In genomic region chr7:132568817-132569216, GRCm38 (mm10) we compare ENCODE assay signal across 13 mouse cellular contexts. TPM values are rescaled to one million over a fixed set of nuclear protein-coding genes. Genes with fewer than 3 reads are reported as not detected.
A peak's percentile ranks its signal among the peaks of the same experiment; 100 is the strongest.
DNase-seq lines count a peak whose midpoint lies in the region; ATAC-seq and TF ChIP-seq lines count a peak whose summit lies in the region.
"Had no signal": no experiment of that assay in that cellular context is flagged by ENCODE, and none has a peak within 500 bp of the region (broad histone marks: within the 10 kb centered on the region; RNA-seq: fewer than 3 reads in every experiment).

No protein-coding gene starts in this region.

- TF ChIP-seq EP300 in CH12.LX (IDR thresholded peaks at IDR 0.05; ENCODE audit: low read length), result no peak

- H3K9me3 ChIP-seq in CH12.LX (replicated peaks; ENCODE audit: low read length), result no peaks in the 10 kb centered on the region
- H3K9me3 ChIP-seq in forebrain, postnatal 0 days (ENCODE audit: low read length), result no peaks in the 10 kb centered on the region
- H3K9me3 ChIP-seq: liver, embryonic 15.5 days had no signal

- dilution Hi-C loops in CH12.LX (cut with MboI; ENCODE audit: extremely low pct_ligation_motif_present, extremely low pct_unique_long_range_greater_than_20kb, low sequenced_read_pairs), result no loop called here

- H3K4me3 ChIP-seq in CH12.LX (replicated peaks in 1 of 3; ENCODE audit: low read depth in 2 of 3, low read length in 2 of 3, poor library complexity in 1 of 3), result no peak overlapping the region
- H3K4me3 ChIP-seq in forebrain, postnatal 0 days (ENCODE audit: low read depth, low read length), result no peak overlapping the region
- H3K4me3 ChIP-seq in kidney, adult 2 months (ENCODE audit: insufficient read depth, low read depth, low read length), result no peak overlapping the region
- H3K4me3 ChIP-seq: liver, embryonic 15.5 days had no signal

- no peak for TF ChIP-seq CTCF in CH12.LX (conservative IDR thresholded peaks at IDR 0.05 in 1 of 2, IDR thresholded peaks at IDR 0.05 in 1 of 2; ENCODE audit: low read depth in 2 of 2, low read length in 2 of 2)
- TF ChIP-seq CTCF in forebrain, postnatal 0 days (IDR thresholded peaks at IDR 0.05; ENCODE audit: low read depth), result no peak
- no peak for TF ChIP-seq CTCF in kidney, adult 2 months (conservative IDR thresholded peaks at IDR 0.05; ENCODE audit: insufficient read depth, insufficient read length, low read depth, low read length)

- intact Hi-C loops in heart, postnatal 36 days (cut with DNase I), result no loop called here
- intact Hi-C loops in heart, postnatal 25 days (cut with DNase I), result no loop called here

- no peak overlapping the region for H3K27ac ChIP-seq in CH12.LX (ENCODE audit: insufficient read depth, low read depth)
- no peak overlapping the region for H3K27ac ChIP-seq in forebrain, postnatal 0 days (ENCODE audit: low read depth, low read length)
- no peak overlapping the region for H3K27ac ChIP-seq in kidney, adult 2 months (ENCODE audit: insufficient read depth, low read depth, low read length)
- H3K27ac ChIP-seq: kidney, postnatal 0 days; liver, embryonic 15.5 days had no signal

- WGBS in forebrain, postnatal 0 days, result 51% methylated on average over 6 of the region's 6 CpGs
- 84% methylated on average over 6 of the region's 6 CpGs for WGBS in kidney, adult 2 months

- H3K4me1 ChIP-seq in CH12.LX (ENCODE audit: control insufficient read depth in 1 of 2, insufficient read depth in 2 of 2), result peaks cover 0 to 51% of the 10 kb centered on the region in 2 experiments; a peak in 3 of 4 replicates
- no peaks in the 10 kb centered on the region for H3K4me1 ChIP-seq in forebrain, postnatal 0 days (ENCODE audit: insufficient read depth)
- H3K4me1 ChIP-seq in kidney, adult 2 months (ENCODE audit: control insufficient read depth, insufficient read depth, low read length), result peaks cover 19% of the 10 kb centered on the region

- H3K27me3 ChIP-seq in CH12.LX (replicated peaks), result no peaks in the 10 kb centered on the region
- H3K27me3 ChIP-seq in splenic B cell, adult 2 months (ENCODE audit: control insufficient read depth, insufficient read depth, low read length, poor library complexity, severe bottlenecking), result no peaks in the 10 kb centered on the region
- H3K27me3 ChIP-seq in forebrain, postnatal 0 days (ENCODE audit: insufficient read depth, low read length), result no peaks in the 10 kb centered on the region
- H3K27me3 ChIP-seq in kidney, adult 2 months (replicated peaks; ENCODE audit: control insufficient read depth, insufficient read depth, low read length), result no peaks in the 10 kb centered on the region

- no peak for TF ChIP-seq RAD21 in CH12.LX (IDR thresholded peaks at IDR 0.05; ENCODE audit: low read depth, low read length)

- DNase-seq in heart, postnatal 36 days, result peak; percentile 28 to 42
- DNase-seq in heart, postnatal 25 days (ENCODE audit: low spot score), result no peak
- peak; percentile 66 for DNase-seq in CH12.LX (ENCODE audit: extremely low read depth)
- DNase-seq in splenic B cell, adult 2 months (ENCODE audit: low read depth, low spot score), result peak; percentile 86
- DNase-seq in forebrain, postnatal 0 days, result no peak
- no peak for DNase-seq in c-Kit-positive CD71-positive TER-119-positive erythroid progenitor cells, embryonic 14.5 days (ENCODE audit: low spot score)
- DNase-seq in kidney, adult 2 months, result no peak
- DNase-seq: cerebellum, adult 2 months had no signal

- TF ChIP-seq POLR2A in CH12.LX (IDR thresholded peaks at IDR 0.05; ENCODE audit: low read depth, low read length), result no peak
- no peak for TF ChIP-seq POLR2A in kidney, adult 2 months (IDR thresholded peaks at IDR 0.05; ENCODE audit: low read depth, low read length)

- no peak overlapping the region for H3K4me2 ChIP-seq in CH12.LX (ENCODE audit: insufficient read depth, low read depth, poor library complexity, severe bottlenecking)
- no peak overlapping the region for H3K4me2 ChIP-seq in forebrain, postnatal 0 days (ENCODE audit: low read depth)
- H3K4me2 ChIP-seq: liver, embryonic 15.5 days had no signal

- peaks cover 28% of the 10 kb centered on the region for H3K79me2 ChIP-seq in CH12.LX (replicated peaks; ENCODE audit: control insufficient read depth, extremely low read depth, insufficient read depth, poor library complexity, severe bottlenecking)

- H3K9ac ChIP-seq in CH12.LX (ENCODE audit: insufficient read depth, low read depth), result no peak overlapping the region
- H3K9ac ChIP-seq in forebrain, postnatal 0 days, result no peak overlapping the region
- H3K9ac ChIP-seq: liver, embryonic 15.5 days had no signal

- H3K36me3 ChIP-seq in CH12.LX (replicated peaks in 1 of 2; ENCODE audit: control insufficient read depth in 1 of 2, insufficient read depth in 1 of 2, low read length in 1 of 2), result peaks cover 39 to 62% of the 10 kb centered on the region in 2 experiments
- peaks cover 11% of the 10 kb centered on the region; the same call in 1 of the 2 replicates for H3K36me3 ChIP-seq in splenic B cell, adult 2 months (ENCODE audit: control insufficient read depth, insufficient read depth, low read length, poor library complexity, severe bottlenecking)
- H3K36me3 ChIP-seq in forebrain, postnatal 0 days (ENCODE audit: insufficient read depth), result peaks cover 19% of the 10 kb centered on the region; the same call in 1 of the 2 replicates
- peaks cover 5% of the 10 kb centered on the region; the same call in 1 of the 2 replicates for H3K36me3 ChIP-seq in kidney, adult 2 months (ENCODE audit: control insufficient read depth, insufficient read depth, low read length)

- peak; percentile 95 for ATAC-seq in megakaryocyte, adult 5-6 weeks (ENCODE audit: poor library complexity, severe bottlenecking)
- ATAC-seq in forebrain, postnatal 0 days, result no peak

- in situ Hi-C loops in CH12.LX (cut with MboI; ENCODE audit: low pct_ligation_motif_present, low pct_unique_long_range_greater_than_20kb, low sequenced_read_pairs), result no loop called here

TF ChIP-seq in CH12.LX, 34 proteins besides CTCF, POLR2A, EP300 and RAD21:
- TF ChIP-seq NRF1 (IDR thresholded peaks at IDR 0.05; ENCODE audit: low read depth, low read length), result peak; percentile 67
- no peak for TF ChIP-seq ZC3H11A (IDR thresholded peaks at IDR 0.05; ENCODE audit: low read depth, low read length)
- TF ChIP-seq ZNF384 (IDR thresholded peaks at IDR 0.05; ENCODE audit: low read depth, low read length), result peak; percentile 24; the same call in 1 of the 2 replicates
TF ChIP-seq in CH12.LX: peak in this region for 2.

RNA-seq across cellular contexts. Expression of gene Oat, which starts 7.4 kb away (rescaled TPM):
- total RNA-seq in heart, postnatal 36 days (2021), result 100 to 1,000 TPM; 169 to 175 TPM
- 100 to 1,000 TPM; 162 to 164 TPM for total RNA-seq in heart, postnatal 25 days (2021)
- total RNA-seq in CH12.LX (2012; rRNA removed) (104 and 114 TPM in 2 replicates), CH12.LX (2014; rRNA removed) (202 and 204 TPM in 2 replicates)
- polyA plus RNA-seq in CH12.LX (2012; ENCODE audit: insufficient read length, low read depth), result 79.5 and 87.6 TPM in 2 replicates
- total RNA-seq in megakaryocyte, adult 5-6 weeks (2015), result 61.8 and 66.0 TPM in 2 replicates
- total RNA-seq in megakaryocyte, adult 5-6 weeks (2017), result 59.2 and 62.0 TPM in 2 replicates
- 100 and 105 TPM in 2 replicates for total RNA-seq in forebrain, postnatal 0 days (2014; rRNA removed)
- 96.4 and 105 TPM in 2 replicates for polyA plus RNA-seq in forebrain, postnatal 0 days (2015; fragmentation: Nextera tagmentation; extraction: Ambion mirVana)
- 399 and 457 TPM in 2 replicates for polyA plus RNA-seq in kidney, adult 2 months (2012; rRNA removed)

RNA-seq across cellular contexts. Expression of gene Nkx1-2, which starts 30.6 kb away (rescaled TPM):
- not detected for total RNA-seq in heart, postnatal 36 days (2021)
- total RNA-seq in heart, postnatal 25 days (2021), result not detected
- total RNA-seq in CH12.LX (2012; rRNA removed) (0.04 TPM in 1 of 2 replicates, not detected in the other), CH12.LX (2014; rRNA removed) (not detected in 2 replicates)
- not detected in 2 replicates for polyA plus RNA-seq in CH12.LX (2012; ENCODE audit: insufficient read length, low read depth)
- not detected in 2 replicates for total RNA-seq in megakaryocyte, adult 5-6 weeks (2015)
- not detected in 2 replicates for total RNA-seq in megakaryocyte, adult 5-6 weeks (2017)
- 0.08 TPM in 1 of 2 replicates, not detected in the other for total RNA-seq in forebrain, postnatal 0 days (2014; rRNA removed)
- not detected in 2 replicates for polyA plus RNA-seq in forebrain, postnatal 0 days (2015; fragmentation: Nextera tagmentation; extraction: Ambion mirVana)
- not detected in 2 replicates for polyA plus RNA-seq in kidney, adult 2 months (2012; rRNA removed)
- total RNA-seq: gastrocnemius, adult 18-20 months; left cerebral cortex, postnatal 10 days had no signal
- polyA plus RNA-seq: cerebellum, adult 2 months; liver, embryonic 15.5 days had no signal

RNA-seq across cellular contexts. Expression of gene Lhpp, which starts 41.6 kb away (rescaled TPM):
- 10 to 100 TPM; 14.2 to 15.0 TPM for total RNA-seq in heart, postnatal 36 days (2021)
- total RNA-seq in heart, postnatal 25 days (2021), result 10 to 100 TPM; 14.6 to 15.6 TPM
- total RNA-seq in CH12.LX (2012; rRNA removed) (7.8 and 9.2 TPM in 2 replicates), CH12.LX (2014; rRNA removed) (13.8 and 14.6 TPM in 2 replicates)
- polyA plus RNA-seq in CH12.LX (2012; ENCODE audit: insufficient read length, low read depth), result 15.4 and 16.5 TPM in 2 replicates
- 5.1 and 6.9 TPM in 2 replicates for total RNA-seq in megakaryocyte, adult 5-6 weeks (2015)
- 5.8 and 6.1 TPM in 2 replicates for total RNA-seq in megakaryocyte, adult 5-6 weeks (2017)
- total RNA-seq in forebrain, postnatal 0 days (2014; rRNA removed), result 37.5 and 40.7 TPM in 2 replicates
- 50.1 and 53.8 TPM in 2 replicates for polyA plus RNA-seq in forebrain, postnatal 0 days (2015; fragmentation: Nextera tagmentation; extraction: Ambion mirVana)
- polyA plus RNA-seq in kidney, adult 2 months (2012; rRNA removed), result 9.3 and 10.1 TPM in 2 replicates

Comparison
In these comparisons a context has a peak if more than half of its experiments do, and no peak if none do; other contexts are left out.
1. DNase-seq: peak in heart, postnatal 36 days (2 of 2), CH12.LX (single experiment) and splenic B cell, adult 2 months (single experiment); none in heart, postnatal 25 days (single experiment), forebrain, postnatal 0 days (single experiment), c-Kit-positive CD71-positive TER-119-positive erythroid progenitor cells, embryonic 14.5 days (single experiment) and kidney, adult 2 months (single experiment).